Mouse (Mus musculus) spleen, postnatal 36 days (tissue): ENCODE results near the gene Nfia.

Experiments
- DNase-seq, 2 experiments: peaks; one replicate each; pipeline ENCODE4 v3.0.0; 2022; ENCODE audit warnings: low spot score in 2 of 2, mixed read lengths in 1 of 2

Nfia gene

GRCm38 (mm10) chr4:97839406-97840101 lies 67.0 kb downstream of the Nfia start:
- no peak for DNase-seq

- DNase-seq, result no peak
Measured at GRCm38 (mm10) chr4:97840227-97841062, 67.9 kb downstream of the Nfia start.

DNA sequence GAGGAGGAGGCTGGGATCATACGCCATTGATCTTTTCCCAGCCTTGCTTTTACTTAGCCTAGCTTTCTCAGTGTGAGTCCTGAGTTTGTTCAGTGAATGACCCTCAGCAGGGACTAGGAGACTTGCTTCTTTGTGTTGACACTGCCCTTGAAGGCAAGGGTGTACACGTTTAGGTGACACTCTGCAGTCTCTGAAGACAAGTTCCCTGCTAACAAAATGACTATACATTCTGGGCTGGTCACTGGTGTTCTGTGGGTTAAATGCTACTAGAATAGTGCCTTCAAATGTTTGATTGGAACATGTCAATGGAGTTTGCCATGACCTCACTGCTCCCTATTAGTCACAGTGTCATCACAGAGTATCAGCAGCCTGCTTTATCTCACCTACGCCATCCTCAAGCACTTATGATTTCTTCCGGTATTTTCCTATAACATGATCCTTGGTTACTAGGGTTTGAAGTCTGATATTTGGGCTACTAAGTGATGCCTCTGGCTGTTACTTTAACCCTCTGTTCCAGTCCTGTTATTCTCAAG lies 68.6 kb downstream of the Nfia start:
- no peak for DNase-seq

GRCm38 (mm10) chr4:97841745-97842144 lies 69.2 kb downstream of the Nfia start:
- DNase-seq, result no peak

DNA sequence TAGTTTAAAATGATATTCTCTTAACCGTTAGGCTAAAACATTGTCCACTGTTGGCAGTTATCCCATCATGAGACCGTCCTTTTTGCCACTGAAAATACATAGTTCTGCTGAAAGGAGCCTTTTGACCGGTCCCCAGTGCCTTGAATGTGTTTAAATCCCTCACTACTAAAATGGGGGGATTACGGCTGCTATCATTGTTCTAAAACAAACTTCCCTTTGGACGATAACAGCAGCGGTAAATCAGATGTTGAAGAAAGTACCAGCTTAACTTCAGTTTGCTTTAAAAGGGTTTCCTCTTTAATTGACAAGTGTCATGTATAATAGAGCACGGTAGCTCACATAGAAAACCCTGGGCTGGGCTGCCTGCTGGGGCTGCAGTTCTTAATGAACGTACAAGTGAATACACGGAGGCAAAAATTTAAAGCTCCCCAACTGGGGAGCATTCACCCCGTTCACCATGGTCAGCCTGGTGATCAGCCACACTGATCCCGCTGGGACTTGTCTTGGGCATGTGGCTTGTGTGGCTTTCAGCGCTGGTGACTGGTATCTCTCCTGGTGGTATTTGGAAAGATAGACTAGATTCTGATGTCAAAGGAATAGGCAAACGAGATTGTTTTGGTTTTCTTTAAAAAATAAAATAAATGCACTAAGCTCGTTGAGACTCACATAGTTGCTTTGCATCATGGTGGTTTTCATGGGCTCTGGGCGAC lies 71.6 kb downstream of the Nfia start:
- DNase-seq, result no peak

GRCm38 (mm10) chr4:97844899-97845298 lies 72.4 kb downstream of the Nfia start:
- no peak for DNase-seq

DNA sequence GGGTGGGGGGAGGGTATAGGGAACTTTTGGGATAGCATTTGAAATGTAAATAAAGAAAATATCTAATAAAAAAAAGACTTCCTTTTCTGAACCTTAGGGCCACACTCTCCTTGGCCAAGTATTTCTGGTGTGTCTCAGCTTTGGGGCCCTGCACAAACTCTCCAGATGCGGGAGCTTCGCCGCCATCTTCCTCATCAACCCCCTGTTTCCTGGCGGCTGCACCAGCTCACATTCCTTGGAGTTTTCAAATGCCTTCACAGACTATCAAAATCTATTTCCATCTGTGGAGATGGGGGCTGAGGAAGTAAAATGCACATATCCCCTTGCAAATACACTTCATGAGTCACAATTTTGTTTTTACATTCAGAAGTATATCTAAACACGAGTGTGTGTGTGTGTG lies 75.1 kb downstream of the Nfia start:
- no peak for DNase-seq

GRCm38 (mm10) chr4:97850991-97851390 lies 78.5 kb downstream of the Nfia start:
- no peak for DNase-seq

GRCm38 (mm10) chr4:97851698-97852097 lies 79.2 kb downstream of the Nfia start:
- DNase-seq, result no peak

GRCm38 (mm10) chr4:97852626-97853025 lies 80.1 kb downstream of the Nfia start:
- DNase-seq, result no peak

- DNase-seq, result no peak
Measured at GRCm38 (mm10) chr4:97854779-97855178, 82.2 kb downstream of the Nfia start.

DNA sequence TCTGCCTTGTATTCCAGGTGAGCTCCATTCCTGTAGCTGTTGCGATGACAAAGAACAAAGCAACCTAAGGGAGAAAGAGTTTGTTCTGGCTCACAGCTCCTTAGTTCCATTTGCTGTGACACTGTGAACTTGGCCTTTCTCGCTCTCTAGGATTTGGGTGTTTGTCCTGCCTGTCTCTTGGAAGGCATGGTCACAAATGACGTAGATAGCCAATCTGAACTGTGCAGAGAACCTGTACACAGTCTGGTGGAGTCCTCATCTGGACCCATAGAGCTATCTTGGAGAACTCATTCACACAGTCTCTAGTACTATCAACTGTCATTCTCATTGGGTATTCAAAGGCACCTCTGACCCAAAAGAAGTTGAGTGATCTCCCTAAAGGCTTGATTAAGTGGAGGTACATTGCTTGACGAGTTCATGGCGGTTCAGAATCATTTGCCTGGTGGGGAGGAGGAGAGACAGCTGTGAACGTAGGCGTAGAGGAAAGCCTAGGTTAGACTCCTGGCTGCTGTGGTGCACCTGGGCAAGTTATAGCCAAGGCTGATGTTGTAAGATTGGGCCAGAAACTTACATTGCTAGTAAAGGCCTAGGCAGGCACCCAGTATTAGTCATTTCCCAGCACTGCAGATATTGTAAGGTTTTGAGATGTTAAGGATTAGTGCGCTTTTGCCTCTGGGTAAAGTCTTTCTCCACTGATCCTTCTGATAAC lies 83.3 kb downstream of the Nfia start:
- no peak for DNase-seq

DNA sequence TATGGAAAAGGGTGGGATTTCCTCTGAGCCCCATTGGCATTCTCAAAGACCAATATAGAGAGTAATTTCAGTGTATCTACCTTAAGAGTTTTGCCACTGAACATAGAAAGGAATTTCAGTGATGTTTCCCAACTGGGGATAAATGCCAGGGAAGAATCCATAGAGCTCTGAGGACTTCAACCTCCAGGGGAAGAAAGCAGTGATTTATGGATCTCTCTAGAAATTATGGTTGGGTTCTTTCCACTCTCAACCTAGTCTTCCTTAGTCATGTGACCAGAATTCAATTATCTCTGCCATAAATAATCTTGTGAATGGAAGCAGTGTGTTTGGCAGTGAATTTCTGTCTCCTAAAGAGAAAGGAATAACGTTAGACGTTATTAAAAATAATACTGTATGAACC lies 85.0 kb downstream of the Nfia start:
- DNase-seq, result no peak

DNA sequence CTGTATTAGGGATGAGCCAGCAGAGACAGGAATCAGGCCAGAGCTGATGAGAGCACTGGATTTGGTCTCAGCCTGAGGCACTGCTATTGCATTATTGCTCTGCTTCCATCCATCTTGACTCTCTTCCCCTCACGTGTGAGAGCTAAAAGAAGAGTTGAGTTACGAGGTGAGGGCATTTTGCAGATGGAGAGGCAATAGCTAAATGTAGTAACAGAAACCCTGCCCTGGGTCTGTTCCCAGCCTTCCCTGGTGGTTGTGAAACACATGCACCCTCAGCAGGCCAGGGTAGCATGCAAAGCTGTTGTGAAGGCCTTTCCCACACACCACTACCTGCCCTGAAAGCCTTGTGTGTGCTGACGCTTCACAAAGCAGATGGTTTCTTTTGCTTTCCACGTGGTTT lies 86.9 kb downstream of the Nfia start:
- no peak for DNase-seq

DNA sequence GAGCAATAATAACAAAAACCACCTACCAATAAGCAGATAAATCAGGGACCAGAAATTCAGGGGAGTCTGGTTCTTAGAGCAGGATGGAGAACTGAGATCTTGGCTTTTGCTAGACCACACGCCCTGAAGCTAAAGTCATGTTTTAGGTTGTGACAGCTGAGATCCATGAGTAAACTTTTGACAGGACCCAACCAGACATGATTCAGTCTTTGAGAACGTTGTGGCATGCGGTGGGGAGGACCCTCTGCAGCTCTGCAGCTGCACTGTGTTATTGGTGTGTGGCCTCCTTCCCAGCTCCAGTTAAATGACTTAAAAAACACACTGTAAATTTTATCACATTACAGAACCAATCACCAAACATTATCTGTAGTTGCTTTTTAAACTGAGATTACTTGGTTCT lies 87.8 kb downstream of the Nfia start:
- no peak for DNase-seq

- DNase-seq, result no peak
Measured at GRCm38 (mm10) chr4:97860791-97861344, 88.3 kb downstream of the Nfia start.

DNA sequence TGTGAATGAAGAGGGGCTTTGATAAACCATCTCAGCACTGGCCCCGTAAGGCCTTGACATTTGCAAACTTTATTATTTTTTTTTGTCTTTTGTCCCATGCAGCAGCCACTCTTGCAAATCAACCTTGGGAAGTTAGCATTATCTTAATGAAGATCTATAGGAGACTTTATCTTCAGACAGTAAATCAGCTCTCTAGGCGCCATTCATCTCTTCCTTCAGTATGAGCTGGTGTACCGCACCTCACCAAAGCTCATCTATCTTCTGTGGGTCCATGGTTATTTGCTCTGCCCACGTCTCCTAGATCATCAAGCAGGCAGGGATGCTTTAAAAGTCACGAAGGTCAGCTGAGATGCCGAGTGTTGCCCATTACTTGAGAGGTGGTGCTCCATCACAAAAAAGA lies 89.8 kb downstream of the Nfia start:
- no peak for DNase-seq

GRCm38 (mm10) chr4:97864276-97864675 lies 91.7 kb downstream of the Nfia start:
- DNase-seq, result no peak

- DNase-seq, result no peak
Measured at GRCm38 (mm10) chr4:97865410-97865953, 92.9 kb downstream of the Nfia start.

DNA sequence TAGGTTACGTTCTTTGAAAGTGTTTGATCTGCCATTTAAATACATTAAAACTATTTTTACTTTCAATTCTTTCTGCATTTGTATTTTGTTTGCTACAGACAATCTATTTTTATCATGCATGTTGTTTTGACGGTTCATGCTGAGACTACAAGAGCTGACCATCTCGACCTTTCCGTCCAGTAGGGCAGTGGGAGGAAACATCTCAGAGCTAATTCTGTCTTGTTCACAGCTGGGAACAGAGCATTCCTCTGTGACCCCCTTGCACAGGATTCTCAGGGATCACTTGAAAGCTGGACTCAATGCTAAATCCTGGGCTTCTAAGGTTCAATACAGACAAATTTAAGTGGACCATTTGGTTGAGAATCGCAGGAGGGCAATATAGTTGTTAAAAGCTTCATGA lies 93.9 kb downstream of the Nfia start:
- DNase-seq, result no peak

- no peak for DNase-seq
Measured at GRCm38 (mm10) chr4:97868307-97868937, 95.9 kb downstream of the Nfia start.
